Mouse (Mus musculus) neural tube, embryonic 12.5 days (tissue): ENCODE results near the gene Bco2. TPM values are rescaled to one million over a fixed set of nuclear protein-coding genes. Genes with fewer than 3 reads are reported as not detected.

Experiments
- ATAC-seq: fragments of 200-750 bp; cut with Nextera tagmentation; 2 replicates; pipeline ENCODE4 v1.8.0; 2017; ENCODE audit warnings: low read depth, mild to moderate bottlenecking, moderate TSS enrichment, moderate library complexity; ENCODE audit not compliant: low FRiP score
- H3K27ac ChIP-seq: fragments of 300-500 bp; sonication (generic); 2 replicates; pipeline ENCODE4 v1.5.1; 2016
- H3K27me3 ChIP-seq: fragments of 300-500 bp; sonication (generic); replicated peaks from 2 replicates; pipeline ENCODE4 v1.6.1; 2016; ENCODE audit warnings: mild to moderate bottlenecking
- H3K36me3 ChIP-seq: fragments of 300-500 bp; sonication (generic); 2 replicates; pipeline ENCODE4 v1.6.1; 2016; ENCODE audit warnings: mild to moderate bottlenecking
- H3K4me1 ChIP-seq: fragments of 300-500 bp; sonication (generic); 2 replicates; pipeline ENCODE4 v1.6.1; 2016
- H3K4me2 ChIP-seq: fragments of 300-500 bp; sonication (generic); replicated peaks from 2 replicates; pipeline ENCODE4 v1.6.1; 2016; ENCODE audit warnings: mild to moderate bottlenecking
- H3K4me3 ChIP-seq: fragments of 300-500 bp; sonication (generic); 2 replicates; pipeline ENCODE4 v1.5.1; 2016
- H3K9ac ChIP-seq: fragments of 300-500 bp; sonication (generic); 2 replicates; pipeline ENCODE4 v1.6.1; 2016; ENCODE audit warnings: mild to moderate bottlenecking
- H3K9me3 ChIP-seq: fragments of 300-500 bp; sonication (generic); 2 replicates; pipeline ENCODE4 v1.6.1; 2016; ENCODE audit warnings: mild to moderate bottlenecking
- WGBS: fragments of 180-500 bp; shearing (Covaris S2); methylation state at CpG from one replicate; pipeline ENCODE4 v1.1.7; 2016; 5-methylcytosine and 5-hydroxymethylcytosine counted together
- polyA plus RNA-seq: library from polyadenylated mRNA; unstranded; fragments of >200 nt; fragmentation: Nextera tagmentation; extraction: Ambion mirVana; gene quantifications from 2 replicates; pipeline ENCODE4 v1.2.1, GENCODE M21; 2016

The Bco2 gene
- polyA plus RNA-seq, 1 experiment from 2014 or later, result 0.09 TPM

DNA sequence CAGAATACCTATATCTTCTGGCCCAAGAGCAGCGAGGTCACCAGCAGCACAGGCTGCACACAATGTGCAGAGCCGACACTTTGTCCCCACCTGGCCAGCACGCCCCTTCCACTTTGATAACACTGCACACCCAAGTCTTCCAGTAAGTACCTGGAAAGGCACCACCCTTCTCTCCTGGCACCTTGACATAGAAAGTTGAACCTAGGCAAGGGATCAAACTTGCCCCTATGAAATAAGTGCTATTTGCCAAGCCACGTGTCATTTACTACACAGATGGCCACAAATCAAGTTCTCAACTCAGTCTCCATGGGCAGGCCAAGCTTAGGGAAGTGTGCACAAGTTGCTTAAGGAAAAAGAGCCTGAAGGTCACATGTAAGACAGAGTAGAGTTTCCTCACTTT is 32.0 kb upstream of the Bco2 start:
- Histone ChIP-seq H3K27me3 (no peaks in the 10 kb centered on the region), H3K9me3 (no peaks in the 10 kb centered on the region), H3K9ac (no peak overlapping the region), H3K4me3 (no peak overlapping the region), H3K4me2 (no peak overlapping the region), H3K27ac (no peak overlapping the region), H3K36me3 (no peaks in the 10 kb centered on the region), H3K4me1 (no peaks in the 10 kb centered on the region)
- 89% methylated on average over 4 of the region's 4 CpGs for WGBS
- ATAC-seq, result no peak

DNA sequence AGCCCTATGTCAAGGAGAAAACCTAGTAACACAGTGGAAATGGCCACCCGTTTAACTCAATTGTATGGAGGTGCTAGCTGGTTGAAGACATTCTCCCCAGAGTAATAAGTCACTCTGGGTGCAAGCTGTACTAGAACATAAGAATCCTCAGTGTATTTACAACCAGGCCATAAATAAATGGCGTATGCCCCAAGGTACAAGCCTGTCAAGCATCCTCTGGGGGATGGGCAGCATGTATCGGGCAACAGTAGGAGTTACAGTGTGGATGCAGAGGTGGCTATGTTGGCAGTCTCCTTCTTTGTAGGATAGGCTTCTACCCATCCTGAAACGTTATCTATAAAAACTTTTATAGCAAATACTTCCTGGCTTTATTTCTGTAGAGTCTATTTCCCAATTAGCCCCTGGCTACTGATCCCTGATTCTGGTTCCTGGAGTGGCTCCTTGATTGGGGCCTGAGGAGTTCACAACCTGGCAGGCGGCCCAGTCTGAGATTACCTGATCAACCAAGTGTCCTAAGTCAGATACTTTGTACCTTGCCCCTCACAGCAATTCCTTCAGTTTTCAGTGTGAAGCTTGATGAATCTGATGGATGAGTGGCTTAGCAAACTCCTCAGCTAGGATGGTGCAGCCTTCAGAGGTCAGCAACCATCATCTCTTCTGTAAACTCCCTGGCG is 30.3 kb upstream of the Bco2 start:
- H3K4me1 ChIP-seq, result no peaks in the 10 kb centered on the region
- H3K4me3 ChIP-seq, result no peak overlapping the region
- H3K4me2 ChIP-seq, result no peak overlapping the region
- no peak overlapping the region for H3K9ac ChIP-seq
- no peaks in the 10 kb centered on the region for H3K27me3 ChIP-seq
- H3K36me3 ChIP-seq, result no peaks in the 10 kb centered on the region
- no peak for ATAC-seq
- WGBS, result 81% methylated on average over 6 of the region's 6 CpGs
- H3K9me3 ChIP-seq, result no peaks in the 10 kb centered on the region
- no peak overlapping the region for H3K27ac ChIP-seq

DNA sequence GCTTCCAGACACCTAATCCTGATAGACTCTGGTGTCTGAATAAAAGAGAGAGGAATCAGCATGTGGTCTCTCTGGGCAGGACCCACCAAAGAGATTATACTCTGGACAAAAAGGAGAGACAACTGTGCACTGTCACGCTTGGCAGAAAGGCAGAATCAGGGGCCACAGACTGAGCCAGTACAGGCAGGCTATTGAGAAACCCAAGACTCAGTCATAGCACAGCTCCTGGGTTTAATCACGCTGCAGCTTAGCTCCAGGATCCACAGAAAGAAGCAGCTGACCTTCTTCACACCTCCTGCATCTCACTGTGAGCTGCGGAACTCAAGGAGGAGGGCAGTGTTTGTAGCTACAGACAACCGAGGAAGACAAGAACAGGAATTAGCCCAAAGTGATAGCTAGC is 25.4 kb upstream of the Bco2 start:
- Histone ChIP-seq H3K9me3 (no peaks in the 10 kb centered on the region), H3K4me2 (no peak overlapping the region), H3K27me3 (no peaks in the 10 kb centered on the region), H3K9ac (no peak overlapping the region), H3K27ac (no peak overlapping the region), H3K4me1 (no peaks in the 10 kb centered on the region), H3K4me3 (no peak overlapping the region), H3K36me3 (no peaks in the 10 kb centered on the region)
- no peak for ATAC-seq
- 55% methylated on average over 4 of the region's 4 CpGs for WGBS

DNA sequence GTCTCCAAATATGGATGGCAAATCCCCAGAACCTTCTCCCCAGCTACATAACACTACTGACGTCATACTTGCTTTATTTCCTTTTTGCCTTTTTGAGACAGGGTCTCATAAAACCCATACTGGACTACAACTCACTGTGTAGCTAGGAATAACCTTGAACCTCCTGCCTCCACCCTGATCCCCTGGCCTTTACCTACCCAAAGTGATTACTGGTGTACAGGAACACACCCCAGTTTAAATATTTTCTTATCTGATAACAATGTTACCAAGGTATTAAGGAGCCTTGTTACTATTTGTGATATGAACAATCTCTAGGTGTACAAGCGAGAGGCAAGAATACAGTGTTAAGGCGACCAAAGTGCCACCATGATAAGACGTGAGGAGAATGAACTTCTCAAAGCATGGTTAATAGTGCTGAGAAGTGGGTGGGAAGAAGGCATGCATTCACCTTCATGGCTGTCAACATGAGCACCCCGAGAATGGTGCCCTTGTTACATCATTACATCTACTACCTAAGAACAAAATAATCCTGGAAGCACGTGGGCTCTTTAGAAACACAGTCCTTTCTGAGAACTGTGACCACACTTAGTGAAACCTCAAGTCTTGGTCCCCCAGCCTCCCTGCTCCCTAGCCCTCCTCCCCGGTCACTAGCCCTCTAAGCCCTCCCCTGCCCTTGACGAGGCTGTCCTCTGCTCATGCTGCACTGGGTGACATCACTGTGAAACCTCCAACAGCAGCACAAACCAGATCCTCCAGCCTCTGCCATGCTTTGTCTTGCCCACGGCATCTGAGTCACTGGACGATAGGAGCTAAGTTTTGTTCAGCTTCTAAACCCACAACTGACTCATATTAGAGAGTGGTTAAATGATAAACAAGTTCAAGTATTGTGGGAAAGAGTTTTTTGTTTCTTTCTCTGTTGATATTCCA is 14.9 kb upstream of the Bco2 start:
- Histone ChIP-seq H3K9ac (no peak overlapping the region), H3K9me3 (no peaks in the 10 kb centered on the region), H3K36me3 (no peaks in the 10 kb centered on the region), H3K4me2 (no peak overlapping the region), H3K4me1 (no peaks in the 10 kb centered on the region), H3K4me3 (no peak overlapping the region), H3K27ac (no peak overlapping the region), H3K27me3 (no peaks in the 10 kb centered on the region)
- WGBS, result 83% methylated on average over 10 of the region's 10 CpGs
- no peak for ATAC-seq

DNA sequence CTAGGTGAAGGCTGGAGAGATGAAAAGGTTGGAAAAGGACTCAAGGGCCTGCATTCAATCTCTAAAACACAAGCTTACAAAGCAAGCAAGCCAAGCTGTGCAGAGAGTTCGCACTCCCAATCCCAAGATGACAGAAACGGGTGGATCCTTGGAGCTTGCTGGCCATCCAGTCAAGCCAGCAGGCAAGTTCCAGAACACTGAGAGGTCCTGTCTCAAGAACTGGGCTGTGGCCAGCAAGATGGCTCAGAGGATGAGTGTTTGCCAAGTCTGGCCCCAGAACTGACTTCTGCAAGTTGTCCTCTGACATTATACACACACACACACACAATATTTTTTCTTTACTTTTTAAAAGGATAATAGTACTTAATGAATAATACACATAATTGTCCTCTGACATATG is 12.9 kb upstream of the Bco2 start:
- Histone ChIP-seq H3K4me3 (no peak overlapping the region), H3K27ac (no peak overlapping the region), H3K4me1 (no peaks in the 10 kb centered on the region), H3K9me3 (no peaks in the 10 kb centered on the region), H3K4me2 (no peak overlapping the region), H3K9ac (no peak overlapping the region), H3K36me3 (no peaks in the 10 kb centered on the region), H3K27me3 (no peaks in the 10 kb centered on the region)
- 91% methylated on average over 2 of the region's 2 CpGs for WGBS
- ATAC-seq, result no peak

DNA sequence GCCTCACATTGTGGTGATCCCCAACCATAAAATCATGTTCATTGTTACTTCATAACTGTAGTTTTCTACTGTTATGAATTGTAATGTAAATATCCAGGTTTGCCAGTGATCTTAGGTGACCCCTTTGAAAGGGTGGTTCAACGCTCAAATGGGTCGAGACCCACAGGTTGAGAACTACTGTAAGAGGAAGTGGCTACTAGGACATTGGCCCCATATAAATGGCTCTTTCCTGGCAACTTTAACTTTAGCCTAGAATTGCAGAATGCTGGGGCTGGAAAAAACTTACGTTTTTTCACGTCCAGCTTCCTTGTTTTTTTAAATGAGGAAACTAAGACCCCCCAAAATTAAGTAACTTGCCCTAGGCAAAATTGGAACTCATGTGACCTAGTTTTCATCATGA is 12.4 kb upstream of the Bco2 start:
- Histone ChIP-seq H3K9ac (no peak overlapping the region), H3K9me3 (no peaks in the 10 kb centered on the region), H3K4me2 (no peak overlapping the region), H3K4me3 (no peak overlapping the region), H3K4me1 (no peaks in the 10 kb centered on the region), H3K27ac (no peak overlapping the region), H3K27me3 (no peaks in the 10 kb centered on the region), H3K36me3 (no peaks in the 10 kb centered on the region)
- no peak for ATAC-seq
- WGBS, result 93% methylated on average over 4 of the region's 4 CpGs

DNA sequence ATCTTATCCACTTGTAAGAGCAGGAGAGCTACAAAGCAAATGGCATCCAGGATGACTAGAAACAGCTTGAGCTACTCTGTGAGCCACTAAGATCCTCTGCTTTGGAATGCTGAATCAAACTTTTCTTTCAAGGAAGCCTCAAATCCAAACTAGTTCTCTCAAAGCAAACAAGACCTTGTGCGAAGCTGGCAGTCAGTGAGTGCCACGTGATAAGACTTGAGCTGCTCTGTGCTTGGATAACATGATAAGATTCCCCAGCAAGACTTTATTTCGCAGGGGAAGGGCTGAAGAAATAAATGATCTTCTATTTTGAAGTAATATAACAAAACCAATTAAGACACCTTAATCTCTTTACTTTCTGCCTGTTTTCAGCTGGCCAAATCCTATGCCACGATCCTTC is 11.0 kb upstream of the Bco2 start:
- no peak for ATAC-seq
- Histone ChIP-seq H3K4me1 (no peaks in the 10 kb centered on the region), H3K27me3 (no peaks in the 10 kb centered on the region), H3K36me3 (no peaks in the 10 kb centered on the region), H3K27ac (no peak overlapping the region), H3K9me3 (no peaks in the 10 kb centered on the region), H3K4me2 (no peak overlapping the region), H3K9ac (no peak overlapping the region), H3K4me3 (no peak overlapping the region)
- WGBS, result 89% methylated on average over 4 of the region's 4 CpGs

DNA sequence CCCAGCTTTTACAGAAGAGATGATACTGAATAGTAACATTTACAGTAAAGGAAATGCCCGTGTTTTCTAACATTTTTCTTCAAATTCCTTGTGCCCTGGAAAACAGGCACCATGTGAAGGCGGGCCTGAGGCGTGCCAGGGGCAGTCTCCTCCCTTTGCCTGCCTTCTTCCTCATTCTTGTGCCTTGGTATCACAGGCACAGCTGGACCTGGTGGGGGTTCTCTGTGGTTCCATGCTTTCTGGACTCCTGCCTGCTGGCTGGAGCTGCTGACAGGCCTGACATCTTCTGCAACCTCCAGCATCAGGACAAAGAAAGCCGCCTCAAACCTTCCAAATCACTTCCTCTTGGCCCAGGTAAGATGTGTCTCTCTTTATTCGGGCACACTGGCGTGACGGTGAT is 10.2 kb upstream of the Bco2 start:
- ATAC-seq, result no peak
- H3K27ac ChIP-seq, result no peak overlapping the region

DNA sequence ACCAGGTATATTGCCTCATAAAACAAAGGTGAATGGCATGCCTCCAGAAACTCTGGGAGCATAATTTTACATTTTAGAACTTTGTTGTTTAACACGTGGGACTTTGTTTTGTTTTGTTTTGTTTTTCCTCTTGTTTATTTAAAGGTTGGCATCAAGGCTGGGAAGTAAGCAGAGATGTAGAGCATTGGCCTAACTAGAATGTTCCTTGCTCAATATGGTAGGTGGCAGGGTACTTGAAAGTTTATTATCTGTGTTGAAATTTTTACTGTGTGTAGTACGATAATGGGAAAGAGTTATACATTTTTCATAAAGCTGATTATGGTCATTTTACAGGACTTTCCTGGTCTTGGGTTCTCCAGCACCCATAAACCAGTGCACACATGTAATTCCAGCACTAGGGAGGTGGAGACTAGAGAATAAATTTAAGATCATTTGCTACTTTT is 7.0 kb upstream of the Bco2 start:
- H3K27me3 ChIP-seq, result no peaks in the 10 kb centered on the region
- H3K9me3 ChIP-seq, result no peaks in the 10 kb centered on the region
- H3K4me3 ChIP-seq, result no peak overlapping the region
- 82% methylated on average over 2 of the region's 2 CpGs for WGBS
- no peaks in the 10 kb centered on the region for H3K4me1 ChIP-seq
- no peak overlapping the region for H3K27ac ChIP-seq
- H3K9ac ChIP-seq, result no peak overlapping the region
- no peak for ATAC-seq
- no peaks in the 10 kb centered on the region for H3K36me3 ChIP-seq
- H3K4me2 ChIP-seq, result no peak overlapping the region

More for the DNA sequence above, 10.2 kb upstream of the Bco2 start:
- H3K9me3 ChIP-seq, result no peaks in the 10 kb centered on the region
- H3K27me3 ChIP-seq, result no peaks in the 10 kb centered on the region
- H3K36me3 ChIP-seq, result no peaks in the 10 kb centered on the region
- no peaks in the 10 kb centered on the region for H3K4me1 ChIP-seq
- 81% methylated on average over 7 of the region's 7 CpGs for WGBS
- H3K4me3 ChIP-seq, result no peak overlapping the region
- H3K4me2 ChIP-seq, result no peak overlapping the region
- no peak overlapping the region for H3K9ac ChIP-seq

DNA sequence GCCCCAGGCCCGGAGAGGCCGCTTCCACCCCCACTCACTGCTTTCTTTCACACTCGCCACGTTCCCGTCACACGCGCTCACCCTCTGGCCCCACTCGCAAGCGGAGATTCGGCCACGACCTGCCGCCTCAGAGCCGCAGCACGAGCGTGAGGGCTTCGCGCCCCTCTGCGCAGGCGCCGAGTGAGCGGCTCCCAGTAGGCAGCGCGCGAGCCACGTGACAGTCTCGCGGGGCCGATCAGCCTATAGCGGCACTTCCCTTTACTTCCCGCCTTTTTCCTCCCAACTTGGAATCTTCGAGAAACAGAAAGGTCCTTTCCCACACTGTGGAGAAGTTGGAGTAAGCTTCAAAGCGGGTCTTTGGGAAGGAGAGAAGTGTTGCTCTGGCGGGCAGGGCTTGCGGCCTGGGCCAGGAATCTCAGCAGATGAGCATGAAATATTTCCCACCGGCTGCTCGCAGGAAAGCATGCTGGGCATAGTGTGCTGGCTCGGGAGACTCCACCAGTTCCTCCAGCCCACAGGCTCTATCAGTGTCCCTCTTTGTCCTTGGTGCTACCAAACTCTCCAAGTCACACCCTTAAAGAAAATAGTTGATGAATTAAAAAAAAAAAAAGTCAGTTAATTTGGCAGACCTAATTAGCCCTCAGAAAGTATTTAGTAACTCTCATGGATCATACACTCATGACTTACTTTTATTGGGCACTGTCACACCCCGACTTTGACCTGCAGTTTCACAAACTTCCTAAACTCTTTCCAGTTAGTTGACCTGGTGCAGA is 6.3 kb upstream of the Bco2 start, which contains the start of gene Tex12:
Gene Tex12, minus strand, starts transcription at position 181 of the 773 bp plus-strand sequence.
- no peaks in the 10 kb centered on the region for H3K9me3 ChIP-seq
- no peak within 1 kb of the TSS for H3K27ac ChIP-seq
- H3K9ac ChIP-seq, result no peak within 1 kb of the TSS
- no peak within 1 kb of the TSS for H3K4me3 ChIP-seq
- ATAC-seq, result no peak
- no peaks in the 10 kb centered on the region for H3K27me3 ChIP-seq
- H3K36me3 ChIP-seq, result no peaks in the 10 kb centered on the region
- H3K4me1 ChIP-seq, result no peaks in the 10 kb centered on the region
- 88% methylated on average over 38 of the region's 38 CpGs for WGBS
- H3K4me2 ChIP-seq, result no peak within 1 kb of the TSS

DNA sequence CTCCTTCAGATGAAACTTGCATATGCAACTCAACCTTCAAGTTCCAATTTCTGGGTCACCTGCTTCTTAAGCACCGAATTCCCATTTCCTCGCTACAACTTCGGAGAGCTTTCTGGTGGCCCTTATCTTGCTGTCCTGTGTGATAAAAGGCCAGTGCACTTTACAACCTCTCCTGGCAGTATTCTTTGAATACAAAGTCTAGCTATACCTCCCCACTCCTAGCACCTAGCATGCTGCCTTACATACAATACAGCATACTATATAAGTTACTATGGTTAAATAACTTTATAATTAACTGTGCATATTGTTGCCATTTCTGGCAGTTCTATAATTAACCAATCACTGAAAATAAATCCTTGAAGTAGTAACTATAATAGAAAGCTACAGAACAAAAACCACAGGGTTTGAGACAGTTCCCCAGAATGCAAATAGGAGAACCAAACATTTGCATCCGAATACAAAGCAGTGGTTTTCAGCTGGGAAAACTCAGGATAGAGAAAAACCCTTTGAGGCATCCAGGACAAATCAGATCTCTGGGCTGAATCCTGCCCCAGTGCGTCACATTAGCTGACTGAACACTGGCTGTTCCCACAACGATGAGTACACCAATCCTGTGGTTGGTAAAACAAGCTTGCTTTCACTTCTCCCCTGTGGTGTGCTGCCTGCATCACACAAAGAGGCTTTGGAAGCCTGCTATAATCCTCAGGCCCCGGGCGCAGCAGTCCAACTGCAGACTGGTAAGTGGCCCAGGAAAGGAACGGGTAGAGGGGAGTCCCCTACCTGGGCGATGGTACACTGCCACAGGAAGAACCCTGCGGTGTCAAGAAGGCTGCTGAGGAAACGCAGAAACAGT is 514 bp downstream of the Bco2 start, which contains the start of gene Il18:
Gene Il18, plus strand, starts transcription at position 587 of the 853 bp plus-strand sequence.
- Histone ChIP-seq H3K4me1 (peaks cover 3% of the 10 kb centered on the region; the same call in 1 of the 2 replicates), H3K27ac (peak within 1 kb of the TSS; percentile 38), H3K9ac (0 out of 2 replicates have a peak within 1 kb of the TSS, but pooled peaks have one; percentile 33), H3K4me3 (peak within 1 kb of the TSS; percentile 5; the same call in 1 of the 2 replicates), H3K36me3 (no peaks in the 10 kb centered on the region), H3K27me3 (no peaks in the 10 kb centered on the region), H3K4me2 (peak within 1 kb of the TSS; percentile 53), H3K9me3 (no peaks in the 10 kb centered on the region)
- ATAC-seq, result peak; percentile 85
- WGBS, result 21% methylated on average over 12 of the region's 12 CpGs
